Mouse (Mus musculus) MEL (cell line): ENCODE measurements around the gene Mtrf1l.

Experiments used
- E2F4 ChIP-seq: IDR thresholded peaks from 2 replicates; pipeline ENCODE4 v1.6.1; 2011; ENCODE audit warnings: low read depth, low read length, improper control_type of control experiment, borderline replicate concordance
- MYB ChIP-seq: IDR thresholded peaks from 2 replicates; pipeline ENCODE4 v1.6.1; 2011; ENCODE audit warnings: mild to moderate bottlenecking, low read depth, low read length, improper control_type of control experiment
- POLR2A ChIP-seq, 2 experiments: IDR thresholded peaks; 2 replicates each; pipeline ENCODE4 v1.6.1; 2011 to 2012; ENCODE audit warnings: low read length in 2 of 2, mild to moderate bottlenecking in 2 of 2, control low read depth in 1 of 2, improper control_type of control experiment in 1 of 2, low read depth in 1 of 2, moderate library complexity in 1 of 2; ENCODE audit not compliant: control insufficient read depth in 1 of 2, insufficient read depth in 1 of 2, poor library complexity in 1 of 2

GRCm38 (mm10) chr10:5800490-5800889 lies 23.2 kb downstream of the Mtrf1l start:
- TF ChIP-seq E2F4 (no peak), MYB (no peak), POLR2A (IDR thresholded peaks at IDR 0.05; ENCODE audit: control insufficient read depth in 1 of 2, insufficient read depth in 1 of 2, low read depth in 1 of 2, low read length in 2 of 2, poor library complexity in 1 of 2) (no peak)
